Mouse (Mus musculus) CH12.LX (cell line): Measurements from ENCODE around the gene Gabarapl2.

Experiments used
- CHD1 ChIP-seq: IDR thresholded peaks from 2 replicates; pipeline ENCODE4 v1.6.1; 2012; ENCODE audit warnings: low read depth, low read length, improper control_type of control experiment, inconsistent platforms
- CTCF ChIP-seq, 2 experiments: IDR thresholded peaks in 1 of 2; conservative IDR thresholded peaks in 1 of 2; 2 replicates each; pipeline ENCODE4 v1.5.1; 2011 to 2012; ENCODE audit warnings: low read depth in 2 of 2, low read length in 2 of 2, improper control_type of control experiment in 1 of 2, inconsistent platforms in 1 of 2, mild to moderate bottlenecking in 1 of 2, moderate library complexity in 1 of 2
- E2F4 ChIP-seq: IDR thresholded peaks from 2 replicates; pipeline ENCODE4 v1.6.1; 2011; ENCODE audit warnings: low read depth, low read length, improper control_type of control experiment; ENCODE audit not compliant: insufficient replicate concordance
- POLR2AphosphoS2 ChIP-seq: IDR thresholded peaks from 2 replicates; pipeline ENCODE4 v1.6.1; 2011; ENCODE audit warnings: low read depth, low read length, improper control_type of control experiment

DNA sequence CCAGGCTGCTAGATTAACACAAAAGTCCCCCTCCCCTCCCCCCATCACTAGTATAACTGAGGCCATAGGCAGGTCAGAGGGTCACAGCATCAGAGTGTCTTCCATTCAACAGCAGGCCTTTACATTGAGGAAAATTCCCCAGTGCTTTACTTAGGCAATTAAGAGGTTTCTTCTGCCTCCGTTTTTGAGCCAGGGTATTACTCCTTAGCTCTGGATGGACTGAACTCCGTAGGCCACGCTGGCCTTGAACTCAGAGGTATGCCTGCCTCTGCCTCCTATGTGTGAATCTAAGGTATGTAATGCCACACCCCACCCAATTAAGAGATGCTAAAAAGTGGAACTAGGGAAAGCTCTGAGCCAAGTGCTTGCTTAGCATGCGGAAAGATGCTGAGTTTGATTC is 23.0 kb downstream of the Gabarapl2 start:
- no peak for TF ChIP-seq CTCF (conservative IDR thresholded peaks at IDR 0.05 in 1 of 2, IDR thresholded peaks at IDR 0.05 in 1 of 2; ENCODE audit: low read depth in 2 of 2, low read length in 2 of 2)
- TF ChIP-seq CHD1, result no peak
- TF ChIP-seq POLR2AphosphoS2, result no peak
- TF ChIP-seq E2F4, result no peak
